Comparison of ENCODE assay signal across 11 mouse cellular contexts in the genomic region with DNA sequence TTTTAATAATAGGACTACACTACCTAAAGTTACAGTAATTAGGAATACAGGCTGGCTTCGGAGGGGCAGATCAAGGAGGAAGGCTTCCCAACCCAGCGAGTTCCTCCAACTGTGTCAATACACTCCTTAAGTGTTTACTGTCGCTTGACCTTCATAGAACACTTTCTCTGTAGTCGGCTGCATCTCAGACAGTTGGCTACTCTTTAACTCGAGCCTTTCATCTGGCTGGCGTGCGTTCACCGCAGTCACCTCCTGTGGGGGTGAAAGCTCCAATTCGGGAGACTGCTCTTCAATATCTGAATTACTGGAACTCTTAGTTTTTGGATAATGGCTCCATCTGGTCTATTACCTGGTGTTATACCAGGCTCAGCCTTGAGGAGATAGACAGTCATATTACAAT. TPM values are rescaled to one million over a fixed set of nuclear protein-coding genes. Genes with fewer than 3 reads are reported as not detected.
DNase-seq lines count a peak whose midpoint lies in the region; ATAC-seq lines count a peak whose summit lies in the region.
"Had no signal": no experiment of that assay in that cellular context is flagged by ENCODE, and none has a peak within 500 bp of the region (broad histone marks: within the 10 kb centered on the region; RNA-seq: fewer than 3 reads in every experiment).

No protein-coding gene starts in this region.

- no peak overlapping the region for H3K4me3 ChIP-seq in embryonic facial prominence, embryonic 15.5 days (replicated peaks)
- H3K4me3 ChIP-seq in limb, embryonic 10.5 days: 0 out of 2 replicates have a peak overlapping the region, but pooled peaks have one; percentile 80

- H3K4me1 ChIP-seq in embryonic facial prominence, embryonic 15.5 days: peaks cover 18% of the 10 kb centered on the region
- H3K4me1 ChIP-seq in limb, embryonic 10.5 days: peaks cover 18% of the 10 kb centered on the region

- WGBS in embryonic facial prominence, embryonic 15.5 days: 79% methylated on average over 9 of the region's 9 CpGs
- WGBS in limb, embryonic 10.5 days: 70% methylated on average over 9 of the region's 9 CpGs

- H3K27ac ChIP-seq in embryonic facial prominence, embryonic 15.5 days (replicated peaks): 0 out of 2 replicates have a peak overlapping the region, but pooled peaks have one; percentile 28
- H3K27ac ChIP-seq in limb, embryonic 10.5 days: no peak overlapping the region; the same call in 1 of the 2 replicates
- H3K27ac ChIP-seq: left cerebral cortex, adult 2 months; limb, embryonic 13.5 days had no signal

- H3K9ac ChIP-seq in embryonic facial prominence, embryonic 15.5 days: no peak overlapping the region
- H3K9ac ChIP-seq: limb, embryonic 13.5 days had no signal

- peaks cover 12% of the 10 kb centered on the region; the same call in 1 of the 2 replicates for H3K36me3 ChIP-seq in embryonic facial prominence, embryonic 15.5 days
- H3K36me3 ChIP-seq in limb, embryonic 10.5 days: peaks cover 35% of the 10 kb centered on the region

- DNase-seq in kidney, adult 18-20 months: peak; percentile 33
- no peak for DNase-seq in kidney, postnatal 10 days
- DNase-seq in kidney, adult 8-10 months: peak; percentile 45 to 55
- no peak for DNase-seq in limb, embryonic 10.5 days (ENCODE audit: low spot score)
- no peak for DNase-seq in thymus, adult 18-20 months

- H3K4me2 ChIP-seq in embryonic facial prominence, embryonic 15.5 days (replicated peaks): no peak overlapping the region

- H3K9me3 ChIP-seq in embryonic facial prominence, embryonic 15.5 days (replicated peaks): no peaks in the 10 kb centered on the region
- H3K9me3 ChIP-seq in limb, embryonic 10.5 days (replicated peaks): no peaks in the 10 kb centered on the region
- H3K9me3 ChIP-seq: G1E; limb, embryonic 13.5 days; megakaryocyte, embryonic 14.5 days had no signal

- ATAC-seq in embryonic facial prominence, embryonic 15.5 days (ENCODE audit: insufficient number of reproducible peaks, low FRiP score, low TSS enrichment, low read depth): no peak
- no peak for ATAC-seq in megakaryocyte, adult 5-6 weeks (ENCODE audit: poor library complexity, severe bottlenecking)

- no peaks in the 10 kb centered on the region for H3K27me3 ChIP-seq in embryonic facial prominence, embryonic 15.5 days
- H3K27me3 ChIP-seq in limb, embryonic 10.5 days (ENCODE audit: low read depth, poor library complexity, severe bottlenecking): no peaks in the 10 kb centered on the region
- H3K27me3 ChIP-seq: limb, embryonic 13.5 days; megakaryocyte, embryonic 14.5 days had no signal

RNA-seq across cellular contexts. Expression of a gene that starts 10.3 kb away (rescaled TPM):
- 49.5 and 52.9 TPM in 2 replicates for polyA plus RNA-seq in embryonic facial prominence, embryonic 15.5 days (2015; fragmentation: Nextera tagmentation; extraction: Ambion mirVana)
- 60.5 and 63.1 TPM in 2 replicates for polyA plus RNA-seq in limb, embryonic 10.5 days (2016; fragmentation: Nextera tagmentation; extraction: Ambion mirVana)
- total RNA-seq in megakaryocyte, adult 5-6 weeks (2015): 41.5 and 41.7 TPM in 2 replicates
- 35.0 and 40.9 TPM in 2 replicates for total RNA-seq in megakaryocyte, adult 5-6 weeks (2017)

RNA-seq across cellular contexts. Expression of a gene that starts 10.5 kb away (rescaled TPM):
- polyA plus RNA-seq in embryonic facial prominence, embryonic 15.5 days (2015; fragmentation: Nextera tagmentation; extraction: Ambion mirVana): 144 and 158 TPM in 2 replicates
- 260 and 269 TPM in 2 replicates for polyA plus RNA-seq in limb, embryonic 10.5 days (2016; fragmentation: Nextera tagmentation; extraction: Ambion mirVana)
- total RNA-seq in megakaryocyte, adult 5-6 weeks (2015): 20.5 and 20.7 TPM in 2 replicates
- 6.8 and 9.3 TPM in 2 replicates for total RNA-seq in megakaryocyte, adult 5-6 weeks (2017)

Comparison
In these comparisons a context has a peak if more than half of its experiments do, and no peak if none do; other contexts are left out.
1. DNase-seq: peak in kidney, adult 18-20 months (single experiment) and kidney, adult 8-10 months (2 of 2); none in kidney, postnatal 10 days (single experiment), limb, embryonic 10.5 days (single experiment) and thymus, adult 18-20 months (0 of 2).